Mouse (Mus musculus) embryonic facial prominence, embryonic 14.5 days (tissue): ENCODE measurements at regions not wholly inside any gene's neighbourhood (a gene's known extent, or its start where the extent isn't known, plus 50 kb on each side); places are given as distances from the start of the nearest gene placed in this dataset. TPM values are rescaled to one million over a fixed set of nuclear protein-coding genes. Genes with fewer than 3 reads are reported as not detected.

ENCODE experiments used
- microRNA-seq: library from miRNA; unstranded; fragments of <30 nt; microRNA quantifications from one replicate; pipeline ENCODE4, GENCODE M21; 2016; ENCODE audit warnings: borderline number of aligned reads

Small RNA genes in the stretch of these regions (microRNA-seq; reads per million reads assigned to microRNA genes)
- gene Gm27883: not detected
